10 mouse cellular contexts compared by ENCODE assay signal in genomic region chr6:145432711-145433708, GRCm38 (mm10).
DNase-seq lines count a peak whose midpoint lies in the region; ATAC-seq lines count a peak whose summit lies in the region.
"Had no signal": no experiment of that assay in that cellular context is flagged by ENCODE, and none has a peak within 500 bp of the region (broad histone marks: within the 10 kb centered on the region; RNA-seq: fewer than 3 reads in every experiment).

No protein-coding gene starts in this region.

- H3K9ac ChIP-seq in midbrain, embryonic 14.5 days (replicated peaks; ENCODE audit: low read length): no peak overlapping the region
- no peak overlapping the region for H3K9ac ChIP-seq in embryonic facial prominence, embryonic 12.5 days
- H3K9ac ChIP-seq in hindbrain, embryonic 16.5 days (ENCODE audit: low read depth, low read length): no peak overlapping the region
- no peak overlapping the region for H3K9ac ChIP-seq in neural tube, embryonic 13.5 days
- no peak overlapping the region for H3K9ac ChIP-seq in kidney, embryonic 16.5 days (replicated peaks; ENCODE audit: low read length)

- no peak for ATAC-seq in midbrain, embryonic 14.5 days (ENCODE audit: low FRiP score, low TSS enrichment)
- ATAC-seq in embryonic facial prominence, embryonic 12.5 days (ENCODE audit: insufficient number of reproducible peaks, insufficient read depth, low FRiP score, low TSS enrichment): peak; percentile 62
- peak; percentile 42; the same call in 1 of the 2 replicates for ATAC-seq in hindbrain, embryonic 16.5 days
- no peak for ATAC-seq in neural tube, embryonic 13.5 days (ENCODE audit: low read depth)
- ATAC-seq in kidney, embryonic 16.5 days (ENCODE audit: low FRiP score, low TSS enrichment): no peak
- ATAC-seq: CD4-positive, CD25-positive, alpha-beta regulatory T cell, adult 4 months had no signal

- H3K4me1 ChIP-seq in midbrain, embryonic 10.5 days: peaks cover 7% of the 10 kb centered on the region; the same call in 1 of the 2 replicates
- no peaks in the 10 kb centered on the region for H3K4me1 ChIP-seq in midbrain, embryonic 14.5 days (ENCODE audit: control insufficient read depth, insufficient read depth, low read length)
- H3K4me1 ChIP-seq in embryonic facial prominence, embryonic 12.5 days: peaks cover 22% of the 10 kb centered on the region
- no peaks in the 10 kb centered on the region for H3K4me1 ChIP-seq in hindbrain, embryonic 16.5 days (ENCODE audit: control insufficient read depth, insufficient read depth, low read depth, low read length)
- peaks cover 6% of the 10 kb centered on the region; the same call in 1 of the 2 replicates for H3K4me1 ChIP-seq in neural tube, embryonic 13.5 days (replicated peaks)
- no peaks in the 10 kb centered on the region for H3K4me1 ChIP-seq in kidney, embryonic 16.5 days (ENCODE audit: insufficient read depth, low read length)

- peak overlapping the region; percentile 46; the same call in 1 of the 2 replicates for H3K27ac ChIP-seq in midbrain, embryonic 10.5 days (replicated peaks)
- no peak overlapping the region for H3K27ac ChIP-seq in midbrain, embryonic 14.5 days (replicated peaks; ENCODE audit: low read depth, low read length)
- peak overlapping the region; percentile 91 for H3K27ac ChIP-seq in embryonic facial prominence, embryonic 12.5 days
- H3K27ac ChIP-seq in hindbrain, embryonic 16.5 days (ENCODE audit: low read depth, low read length): no peak overlapping the region
- peak overlapping the region; percentile 28; the same call in 1 of the 2 replicates for H3K27ac ChIP-seq in neural tube, embryonic 13.5 days (replicated peaks)
- no peak overlapping the region for H3K27ac ChIP-seq in kidney, embryonic 16.5 days (ENCODE audit: low read length)

- H3K4me3 ChIP-seq in midbrain, embryonic 10.5 days: no peak overlapping the region
- H3K4me3 ChIP-seq in midbrain, embryonic 14.5 days (replicated peaks; ENCODE audit: low read depth, low read length): no peak overlapping the region
- H3K4me3 ChIP-seq in embryonic facial prominence, embryonic 12.5 days: no peak overlapping the region
- no peak overlapping the region for H3K4me3 ChIP-seq in hindbrain, embryonic 16.5 days (ENCODE audit: low read length)
- H3K4me3 ChIP-seq in neural tube, embryonic 13.5 days: no peak overlapping the region
- H3K4me3 ChIP-seq in kidney, embryonic 16.5 days (ENCODE audit: low read length): no peak overlapping the region

- 82% methylated on average over 11 of the region's 11 CpGs for WGBS in midbrain, embryonic 10.5 days
- 71% methylated on average over 11 of the region's 11 CpGs for WGBS in midbrain, embryonic 14.5 days
- 50% methylated on average over 11 of the region's 11 CpGs for WGBS in embryonic facial prominence, embryonic 12.5 days
- WGBS in hindbrain, embryonic 16.5 days: 70% methylated on average over 11 of the region's 11 CpGs
- WGBS in neural tube, embryonic 13.5 days: 63% methylated on average over 11 of the region's 11 CpGs
- WGBS in kidney, embryonic 16.5 days: 56% methylated on average over 11 of the region's 11 CpGs

- H3K9me3 ChIP-seq in midbrain, embryonic 10.5 days (replicated peaks): no peaks in the 10 kb centered on the region
- H3K9me3 ChIP-seq in midbrain, embryonic 14.5 days (ENCODE audit: control insufficient read depth, low read length): no peaks in the 10 kb centered on the region
- no peaks in the 10 kb centered on the region for H3K9me3 ChIP-seq in embryonic facial prominence, embryonic 12.5 days
- H3K9me3 ChIP-seq in hindbrain, embryonic 16.5 days (ENCODE audit: control insufficient read depth, low read length): no peaks in the 10 kb centered on the region
- no peaks in the 10 kb centered on the region for H3K9me3 ChIP-seq in neural tube, embryonic 13.5 days
- H3K9me3 ChIP-seq in kidney, embryonic 16.5 days (ENCODE audit: low read length): no peaks in the 10 kb centered on the region

- H3K27me3 ChIP-seq in midbrain, embryonic 10.5 days (ENCODE audit: low read depth, poor library complexity, severe bottlenecking): no peaks in the 10 kb centered on the region
- no peaks in the 10 kb centered on the region for H3K27me3 ChIP-seq in midbrain, embryonic 14.5 days (ENCODE audit: control insufficient read depth, insufficient read depth, low read length)
- H3K27me3 ChIP-seq in embryonic facial prominence, embryonic 12.5 days: 0 out of 2 replicates have a peak, but pooled peaks cover 3% of the 10 kb centered on the region
- no peaks in the 10 kb centered on the region for H3K27me3 ChIP-seq in hindbrain, embryonic 16.5 days (replicated peaks; ENCODE audit: control insufficient read depth, insufficient read depth, low read length)
- no peaks in the 10 kb centered on the region for H3K27me3 ChIP-seq in neural tube, embryonic 13.5 days
- H3K27me3 ChIP-seq in kidney, embryonic 16.5 days (ENCODE audit: insufficient read depth, low read length): no peaks in the 10 kb centered on the region

- no peak overlapping the region for H3K4me2 ChIP-seq in midbrain, embryonic 14.5 days (ENCODE audit: low read length)
- H3K4me2 ChIP-seq in embryonic facial prominence, embryonic 12.5 days (replicated peaks): no peak overlapping the region
- no peak overlapping the region for H3K4me2 ChIP-seq in hindbrain, embryonic 16.5 days (ENCODE audit: low read length)
- no peak overlapping the region for H3K4me2 ChIP-seq in neural tube, embryonic 13.5 days
- no peak overlapping the region for H3K4me2 ChIP-seq in kidney, embryonic 16.5 days (replicated peaks; ENCODE audit: low read depth, low read length)

- H3K36me3 ChIP-seq in midbrain, embryonic 10.5 days: no peaks in the 10 kb centered on the region
- no peaks in the 10 kb centered on the region for H3K36me3 ChIP-seq in midbrain, embryonic 14.5 days (ENCODE audit: control insufficient read depth, insufficient read depth, low read length)
- H3K36me3 ChIP-seq in embryonic facial prominence, embryonic 12.5 days: no peaks in the 10 kb centered on the region
- H3K36me3 ChIP-seq in hindbrain, embryonic 16.5 days (ENCODE audit: control insufficient read depth, insufficient read depth, low read length): no peaks in the 10 kb centered on the region
- H3K36me3 ChIP-seq in neural tube, embryonic 13.5 days: no peaks in the 10 kb centered on the region
- no peaks in the 10 kb centered on the region for H3K36me3 ChIP-seq in kidney, embryonic 16.5 days (ENCODE audit: insufficient read depth, low read length)

- no peak for DNase-seq in midbrain, embryonic 10.5 days (ENCODE audit: low spot score)
- no peak for DNase-seq in midbrain, embryonic 14.5 days
- DNase-seq in right cerebral cortex, postnatal 25 days: no peak
- DNase-seq: cerebellum, postnatal 14 days; lung, adult 18-20 months had no signal

Comparison
In these comparisons a context has a peak if more than half of its experiments do, and no peak if none do; other contexts are left out.
1. H3K27ac ChIP-seq: peak in midbrain, embryonic 10.5 days (single experiment), embryonic facial prominence, embryonic 12.5 days (single experiment) and neural tube, embryonic 13.5 days (single experiment); none in midbrain, embryonic 14.5 days (single experiment), hindbrain, embryonic 16.5 days (single experiment) and kidney, embryonic 16.5 days (single experiment).
2. ATAC-seq: peak in embryonic facial prominence, embryonic 12.5 days (single experiment) and hindbrain, embryonic 16.5 days (single experiment); none in midbrain, embryonic 14.5 days (single experiment), neural tube, embryonic 13.5 days (single experiment) and kidney, embryonic 16.5 days (single experiment).